Mouse (Mus musculus) frontal cortex, adult (tissue): ENCODE measurements around the gene Onecut1.

ENCODE experiments used
- ATAC-seq: cut with Nextera tagmentation; 2 replicates; pipeline ENCODE4 v1.9.2; 2017; ENCODE audit warnings: mild to moderate bottlenecking, moderate library complexity, mixed read lengths; ENCODE audit not compliant: low TSS enrichment

The Onecut1 gene

GRCm38 (mm10) chr9:74861561-74861980, at the start of gene Onecut1:
TSS of gene Onecut1 (plus strand) at chr9:74861921.
- peak; percentile 67 for ATAC-seq

DNA sequence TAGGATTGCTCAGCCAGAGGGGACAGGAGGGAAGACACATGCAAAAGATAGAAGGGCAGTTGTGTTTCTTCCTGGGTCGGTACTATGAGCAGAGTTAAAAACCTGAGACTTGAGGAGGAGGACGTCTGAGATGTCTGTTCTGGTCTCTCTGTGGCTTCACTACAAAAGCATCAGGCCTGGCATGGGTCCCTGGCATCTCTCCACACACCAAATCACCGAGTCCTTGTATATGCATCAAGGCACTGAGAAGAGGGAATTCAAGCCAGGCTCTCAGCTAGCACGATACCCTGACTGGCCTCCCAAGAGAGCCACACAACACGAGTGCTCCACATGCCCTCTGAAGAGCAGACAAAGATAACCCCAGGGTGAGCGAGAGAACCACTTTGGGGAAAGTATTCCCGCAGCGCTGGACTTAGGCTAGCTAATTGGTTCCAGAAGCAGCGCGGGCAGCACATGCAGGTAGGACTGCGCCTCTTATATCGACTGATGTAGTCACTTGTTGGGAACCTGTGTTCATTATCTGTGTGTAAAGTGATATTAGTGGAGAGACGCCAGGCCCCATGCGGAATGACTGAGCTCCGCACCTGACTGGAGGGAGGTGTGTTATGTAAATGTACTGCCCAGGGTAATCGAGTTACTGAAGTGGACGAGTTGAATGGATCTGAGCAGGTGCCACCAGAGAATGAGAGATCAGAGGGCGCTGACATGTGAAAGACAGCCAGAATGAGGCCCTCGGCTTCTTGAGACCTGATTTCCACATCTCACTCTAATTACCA, 41.8 kb upstream of the Onecut1 start:
- no peak for ATAC-seq

DNA sequence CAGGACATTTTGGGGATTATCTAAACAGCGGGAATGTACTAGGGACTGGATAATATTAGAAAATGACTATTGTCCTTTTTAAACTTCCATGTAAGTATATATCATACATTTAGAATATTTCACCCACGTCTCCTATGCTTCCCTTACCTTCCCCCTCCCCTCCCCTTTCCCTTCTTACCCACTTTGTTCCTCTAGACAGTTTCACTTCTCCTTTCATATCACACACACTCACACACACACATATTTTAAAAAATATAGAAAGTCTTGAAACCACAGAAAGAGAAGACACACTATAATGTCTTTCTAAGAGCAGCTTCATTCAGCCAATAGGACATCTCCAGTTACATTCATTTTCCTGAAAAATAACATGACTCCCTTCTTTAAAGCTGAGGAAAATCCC, 36.6 kb upstream of the Onecut1 start:
- no peak for ATAC-seq

DNA sequence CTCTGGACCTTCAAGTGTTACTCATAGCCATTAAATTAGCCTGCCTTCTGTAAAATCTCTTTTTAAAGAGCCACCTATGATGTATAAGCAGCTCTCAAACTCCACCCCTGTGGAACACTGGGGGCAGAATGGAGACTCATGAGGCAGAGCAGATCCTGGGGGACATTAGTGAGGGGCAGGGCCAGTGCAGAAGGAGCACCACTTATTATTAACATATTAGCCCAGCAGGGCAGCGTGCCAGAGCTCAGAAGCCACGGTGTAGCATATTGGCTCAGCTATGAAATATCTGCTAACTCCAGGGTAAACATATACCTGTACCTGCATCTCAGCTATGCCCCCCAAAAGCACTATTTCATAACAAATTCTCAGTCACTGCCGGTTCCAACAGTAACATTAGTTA, 32.5 kb upstream of the Onecut1 start:
- ATAC-seq: no peak

DNA sequence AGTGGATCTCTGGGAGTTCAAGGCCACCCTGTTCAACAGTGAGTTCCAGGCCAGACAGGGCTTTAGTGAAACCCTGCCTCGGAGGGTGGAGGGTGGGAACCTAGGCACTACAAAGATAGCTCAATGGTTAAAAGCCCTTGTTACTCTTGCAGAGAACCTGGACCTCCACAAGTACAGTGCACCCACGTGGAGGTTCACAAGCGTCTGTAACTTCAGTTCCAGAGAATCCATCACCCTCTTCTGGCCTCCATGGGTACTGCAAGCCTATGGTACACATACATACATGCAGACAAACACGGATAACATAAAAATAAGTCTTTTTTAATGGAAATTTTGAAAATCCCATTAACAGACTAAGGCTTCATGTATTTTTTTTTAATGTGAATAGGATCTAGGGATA, 18.8 kb upstream of the Onecut1 start:
- no peak for ATAC-seq

- no peak for ATAC-seq
Observed at GRCm38 (mm10) chr9:74846867-74847830, 14.6 kb upstream of the Onecut1 start.

GRCm38 (mm10) chr9:74848411-74849194, 13.1 kb upstream of the Onecut1 start:
- no peak for ATAC-seq

- ATAC-seq: no peak
Observed at GRCm38 (mm10) chr9:74849195-74849978, 12.3 kb upstream of the Onecut1 start.

- no peak for ATAC-seq
Observed at GRCm38 (mm10) chr9:74849979-74850780, 11.5 kb upstream of the Onecut1 start.

GRCm38 (mm10) chr9:74850781-74851145, 11.0 kb upstream of the Onecut1 start:
- ATAC-seq: no peak

DNA sequence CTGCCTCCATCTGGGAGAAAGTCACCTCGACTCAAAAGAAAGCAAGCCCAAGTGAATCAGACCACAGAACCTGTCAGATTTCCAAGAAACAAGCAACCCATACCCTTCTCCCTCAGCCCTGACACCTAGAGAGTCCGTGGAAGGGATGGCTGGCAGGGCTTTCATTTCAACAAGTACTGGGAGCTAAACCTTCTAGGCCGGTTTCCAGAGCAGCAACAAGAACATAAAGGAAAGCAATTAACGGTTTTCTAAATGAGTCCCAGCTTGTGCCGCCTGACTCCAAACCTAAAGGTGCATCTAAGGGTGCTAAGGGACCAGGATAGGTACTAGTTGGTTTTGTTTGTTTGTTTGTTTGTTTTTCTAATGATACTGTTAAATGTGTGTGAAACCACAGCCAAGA, 10.1 kb upstream of the Onecut1 start:
- ATAC-seq: no peak

- no peak for ATAC-seq
Observed at GRCm38 (mm10) chr9:74852361-74852760, 9.4 kb upstream of the Onecut1 start.

DNA sequence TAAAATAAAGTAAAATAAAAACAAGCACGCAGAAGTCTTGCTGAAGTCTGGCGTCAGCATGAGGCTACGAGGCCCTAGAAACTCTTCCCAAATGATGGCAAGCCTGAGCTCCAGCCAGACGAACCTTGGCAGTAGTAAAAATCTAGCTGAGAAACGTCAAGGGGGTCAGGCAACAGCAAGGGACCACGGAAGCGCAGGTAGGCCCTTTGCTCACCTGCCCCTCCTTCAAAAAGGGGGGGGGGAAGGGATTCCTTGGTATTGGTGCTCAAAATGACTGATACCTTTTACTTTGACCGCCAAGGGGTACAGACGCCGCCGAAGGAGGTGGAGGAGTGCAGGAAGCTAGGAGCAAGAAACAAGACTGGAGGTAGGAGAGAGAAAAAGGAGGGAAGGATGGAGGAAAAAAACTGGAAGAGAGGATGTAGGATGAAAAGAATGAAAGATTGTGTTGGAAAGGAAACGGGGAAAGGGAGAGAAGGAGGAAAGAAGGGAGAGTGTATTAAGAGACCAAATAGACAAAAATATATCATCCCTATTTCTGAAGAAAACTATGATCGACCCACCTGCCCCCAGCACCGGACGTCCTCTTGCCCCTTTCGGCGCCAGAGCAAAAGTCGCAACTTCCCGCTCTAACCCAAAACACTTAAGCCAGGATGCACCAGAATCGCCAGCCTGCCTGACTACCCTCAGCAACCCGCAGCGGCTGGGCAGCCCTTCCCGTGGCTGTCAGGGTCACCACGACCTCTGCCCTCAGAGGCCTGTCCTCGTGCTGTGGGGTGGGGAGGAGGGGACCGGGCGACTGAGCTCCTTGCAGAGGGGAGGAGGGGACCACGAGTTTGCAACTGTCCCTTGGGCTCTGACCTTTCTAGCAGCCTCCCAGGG, 8.3 kb upstream of the Onecut1 start:
- ATAC-seq: no peak

DNA sequence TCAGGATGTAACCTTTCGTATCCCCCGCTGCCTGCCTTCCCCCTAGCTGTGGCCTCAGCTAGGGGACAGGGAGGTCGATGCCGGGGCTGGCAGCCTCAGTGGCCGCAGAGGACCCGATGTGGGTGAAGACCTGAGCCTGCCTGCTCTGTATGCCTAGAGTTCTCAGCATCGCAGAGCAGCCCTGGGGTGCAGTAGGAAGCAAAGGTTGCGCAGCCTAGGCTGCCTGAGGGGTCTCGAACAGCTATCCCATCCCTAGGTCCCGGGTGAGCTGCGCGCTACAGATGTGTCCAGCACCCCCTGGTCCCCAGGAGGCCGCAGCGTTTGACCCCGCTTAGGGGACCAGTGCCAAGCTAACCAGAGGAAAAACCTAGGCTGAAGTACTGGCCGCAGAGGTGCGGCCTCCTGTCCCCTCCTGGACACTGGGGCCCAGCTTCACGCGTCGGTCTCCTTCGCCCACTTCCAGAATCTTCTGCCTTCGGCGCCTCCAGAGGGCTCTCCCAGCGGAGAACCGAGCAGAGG, 7.6 kb upstream of the Onecut1 start:
- no peak for ATAC-seq

DNA sequence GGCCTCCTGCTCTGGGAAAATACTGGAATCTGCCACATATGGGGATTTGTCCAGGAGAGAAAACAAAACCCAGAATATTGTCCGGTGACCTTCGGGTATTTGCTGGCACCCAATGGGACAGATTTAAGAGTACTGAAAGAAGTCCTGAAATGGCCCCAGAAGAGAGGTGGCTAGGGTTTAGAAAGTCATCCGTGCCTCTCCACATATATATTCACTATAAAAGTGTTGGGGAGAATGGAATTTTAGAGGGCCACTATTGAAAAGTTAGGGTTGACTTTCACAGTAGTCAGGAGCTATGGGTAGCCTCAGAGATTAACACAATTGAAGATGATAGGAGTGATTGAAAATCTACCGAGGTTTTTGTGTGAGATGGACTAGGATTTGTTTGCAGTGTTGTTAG, 6.3 kb upstream of the Onecut1 start:
- ATAC-seq: no peak

- no peak for ATAC-seq
Observed at GRCm38 (mm10) chr9:74856578-74857507, 4.9 kb upstream of the Onecut1 start.

GRCm38 (mm10) chr9:74857508-74857840, 4.2 kb upstream of the Onecut1 start:
- ATAC-seq: no peak

- ATAC-seq: no peak
Observed at GRCm38 (mm10) chr9:74858111-74858510, 3.6 kb upstream of the Onecut1 start.
